Mouse (Mus musculus) hindbrain, embryonic 13.5 days (tissue): ENCODE data around the gene Panx2. TPM values are rescaled to one million over a fixed set of nuclear protein-coding genes. Genes with fewer than 3 reads are reported as not detected.
A peak's percentile ranks its signal among the peaks of the same experiment; 100 is the strongest.

Source experiments
- ATAC-seq: fragments of 200-750 bp; cut with Nextera tagmentation; 2 replicates; pipeline ENCODE4 v1.8.0; 2017; ENCODE audit warnings: moderate TSS enrichment; ENCODE audit not compliant: low FRiP score
- H3K27ac ChIP-seq: fragments of 300-500 bp; sonication (generic); 2 replicates; pipeline ENCODE4 v1.5.1; 2015; ENCODE audit warnings: inconsistent platforms, mild to moderate bottlenecking, moderate library complexity
- H3K27me3 ChIP-seq: fragments of 300-500 bp; sonication (generic); 2 replicates; pipeline ENCODE4 v1.6.1; 2015; ENCODE audit warnings: mild to moderate bottlenecking, inconsistent platforms
- H3K36me3 ChIP-seq: fragments of 300-500 bp; sonication (generic); 2 replicates; pipeline ENCODE4 v1.6.1; 2015; ENCODE audit warnings: mild to moderate bottlenecking, inconsistent platforms
- H3K4me1 ChIP-seq: fragments of 300-500 bp; sonication (generic); replicated peaks from 2 replicates; pipeline ENCODE4 v1.6.1; 2015; ENCODE audit warnings: inconsistent platforms
- H3K4me2 ChIP-seq: fragments of 300-500 bp; sonication (generic); 2 replicates; pipeline ENCODE4 v1.6.1; 2015; ENCODE audit warnings: inconsistent platforms, mild to moderate bottlenecking, moderate library complexity
- H3K4me3 ChIP-seq: fragments of 300-500 bp; sonication (generic); 2 replicates; pipeline ENCODE4 v1.5.1; 2015; ENCODE audit warnings: mild to moderate bottlenecking, inconsistent platforms
- H3K9ac ChIP-seq: fragments of 300-500 bp; sonication (generic); 2 replicates; pipeline ENCODE4 v1.6.1; 2015; ENCODE audit warnings: mild to moderate bottlenecking, inconsistent platforms
- H3K9me3 ChIP-seq: fragments of 300-500 bp; sonication (generic); 2 replicates; pipeline ENCODE4 v1.6.1; 2016; ENCODE audit warnings: inconsistent platforms
- WGBS: fragments of 180-500 bp; shearing (Covaris S2); methylation state at CpG from one replicate; pipeline ENCODE4 v1.1.7; 2015; 5-methylcytosine and 5-hydroxymethylcytosine counted together
- polyA plus RNA-seq: library from polyadenylated mRNA; unstranded; fragments of >200 nt; fragmentation: Nextera tagmentation; extraction: Ambion mirVana; gene quantifications from 2 replicates; pipeline ENCODE4 v1.2.1, GENCODE M21; 2015

Gene Panx2
- polyA plus RNA-seq, 1 experiment from 2014 or later, result 4.1 TPM

DNA sequence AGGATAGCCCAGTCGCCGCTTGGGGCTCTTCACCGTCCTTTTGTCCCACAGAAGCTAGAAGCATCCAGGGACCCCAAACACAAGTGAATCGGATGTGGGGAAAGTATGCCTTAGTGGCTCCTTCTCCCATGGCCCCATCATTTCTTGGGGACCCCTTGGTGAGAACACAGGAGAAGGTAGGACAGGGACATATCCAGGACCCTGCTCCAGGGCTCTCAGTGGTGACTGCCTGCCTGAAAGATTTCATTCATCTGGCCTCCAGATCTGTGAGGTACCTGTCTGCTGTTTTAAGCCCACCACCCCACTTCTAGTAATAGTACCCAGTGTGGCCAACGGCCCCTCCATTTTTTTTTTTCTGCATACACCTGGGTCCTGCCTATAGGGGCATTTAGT is 3.0 kb downstream of the Panx2 start:
- Histone ChIP-seq H3K9me3 (no peaks in the 10 kb centered on the region), H3K9ac (no peak overlapping the region), H3K4me1 (peaks cover 27% of the 10 kb centered on the region), H3K4me2 (no peak overlapping the region), H3K27me3 (peaks cover 73% of the 10 kb centered on the region), H3K4me3 (no peak overlapping the region), H3K36me3 (peaks cover 1% of the 10 kb centered on the region; the same call in 1 of the 2 replicates), H3K27ac (no peak overlapping the region)
- no peak for ATAC-seq
- 92% methylated on average over 5 of the region's 5 CpGs for WGBS

DNA sequence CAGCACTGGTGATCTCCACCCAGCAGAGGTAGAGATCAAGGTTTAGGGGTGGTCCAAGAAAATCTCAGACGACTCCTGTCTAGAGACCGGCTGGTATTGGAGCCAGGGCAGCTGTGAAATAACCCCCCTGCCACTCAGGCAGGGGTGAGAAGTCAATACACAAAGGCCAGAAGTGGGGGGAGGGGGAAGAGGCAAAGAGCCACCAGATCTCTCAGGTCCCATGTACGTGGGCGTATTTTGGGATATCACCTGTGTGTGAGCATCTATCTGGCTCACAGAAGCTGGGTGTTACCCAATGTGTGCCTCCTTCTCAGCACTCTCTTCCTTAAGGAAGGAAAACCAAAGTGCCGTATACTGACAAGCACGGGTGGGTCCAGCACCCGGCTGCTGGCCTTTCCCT is 3.5 kb downstream of the Panx2 start:
- H3K4me1 ChIP-seq, result peaks cover 27% of the 10 kb centered on the region
- H3K9ac ChIP-seq, result no peak overlapping the region
- H3K9me3 ChIP-seq, result no peaks in the 10 kb centered on the region
- H3K4me2 ChIP-seq, result no peak overlapping the region
- H3K4me3 ChIP-seq, result no peak overlapping the region
- H3K27me3 ChIP-seq, result peaks cover 74% of the 10 kb centered on the region
- no peak overlapping the region for H3K27ac ChIP-seq
- no peak for ATAC-seq
- peaks cover 6% of the 10 kb centered on the region for H3K36me3 ChIP-seq
- WGBS, result 79% methylated on average over 7 of the region's 7 CpGs

DNA sequence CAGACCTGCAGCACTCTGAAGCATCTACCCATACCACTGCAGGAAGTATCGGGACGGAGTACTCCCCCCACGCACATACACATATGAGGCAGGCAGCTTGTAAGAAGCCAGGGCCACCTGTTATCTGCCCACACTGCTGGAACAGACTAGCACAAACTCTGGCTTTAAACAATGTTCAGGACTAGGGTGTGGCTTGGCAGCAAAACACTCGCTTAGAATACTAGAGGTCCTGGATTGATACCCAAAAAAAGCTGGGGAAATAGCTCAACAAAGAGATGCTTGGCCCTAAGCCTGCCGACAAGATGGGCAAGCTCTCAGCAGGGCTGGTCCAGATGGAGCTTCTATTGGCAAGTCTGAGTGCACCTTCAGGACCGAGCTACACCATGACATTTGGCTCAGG is 4.0 kb downstream of the Panx2 start:
- no peaks in the 10 kb centered on the region for H3K9me3 ChIP-seq
- no peak overlapping the region for H3K9ac ChIP-seq
- ATAC-seq, result no peak
- 76% methylated on average over 6 of the region's 6 CpGs for WGBS
- H3K27ac ChIP-seq, result no peak overlapping the region
- peaks cover 12% of the 10 kb centered on the region for H3K36me3 ChIP-seq
- peaks cover 26% of the 10 kb centered on the region for H3K4me1 ChIP-seq
- H3K27me3 ChIP-seq, result peaks cover 74% of the 10 kb centered on the region
- H3K4me3 ChIP-seq, result no peak overlapping the region
- no peak overlapping the region for H3K4me2 ChIP-seq

DNA sequence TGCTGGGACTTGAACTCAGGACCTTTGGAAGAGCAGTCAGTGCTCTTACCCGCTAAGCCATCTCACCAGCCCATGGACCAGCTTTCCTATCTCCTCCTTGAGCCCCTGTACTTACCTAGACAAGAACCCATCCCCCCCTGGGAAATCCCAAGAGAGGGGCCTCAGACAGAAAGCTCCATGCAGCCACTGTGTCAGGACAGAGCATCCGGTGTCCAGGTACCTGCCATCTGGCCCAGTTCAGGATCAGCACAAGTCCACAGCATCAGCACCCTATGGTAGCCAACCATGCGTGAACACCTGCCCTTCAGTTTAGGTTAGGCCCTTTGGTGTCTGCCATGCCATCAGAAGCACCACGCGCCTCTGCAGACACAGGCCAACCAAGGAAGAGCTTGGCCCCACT is 5.4 kb downstream of the Panx2 start:
- 98% methylated on average over 5 of the region's 5 CpGs for WGBS
- peaks cover 81% of the 10 kb centered on the region for H3K27me3 ChIP-seq

DNA sequence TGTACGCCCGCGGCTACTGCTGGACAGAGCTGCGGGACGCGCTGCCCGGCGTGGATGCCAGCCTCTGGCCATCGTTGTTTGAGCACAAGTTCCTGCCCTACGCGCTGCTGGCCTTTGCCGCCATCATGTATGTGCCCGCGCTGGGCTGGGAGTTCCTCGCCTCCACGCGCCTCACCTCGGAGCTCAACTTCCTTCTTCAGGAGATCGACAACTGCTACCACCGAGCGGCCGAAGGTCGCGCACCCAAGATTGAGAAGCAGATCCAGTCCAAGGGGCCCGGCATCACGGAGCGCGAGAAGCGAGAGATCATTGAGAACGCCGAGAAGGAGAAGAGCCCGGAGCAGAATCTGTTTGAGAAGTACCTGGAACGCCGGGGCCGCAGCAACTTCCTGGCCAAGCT is 8.1 kb downstream of the Panx2 start:
- 31% methylated on average over 35 of the region's 35 CpGs for WGBS
- Histone ChIP-seq H3K4me3 (no peak overlapping the region), H3K27me3 (peaks cover 71% of the 10 kb centered on the region), H3K4me1 (no peaks in the 10 kb centered on the region), H3K4me2 (no peak overlapping the region), H3K9ac (peak overlapping the region; percentile 6; the same call in 1 of the 2 replicates), H3K36me3 (peaks cover 26% of the 10 kb centered on the region), H3K27ac (no peak overlapping the region), H3K9me3 (no peaks in the 10 kb centered on the region)
- ATAC-seq, result no peak

More for the DNA sequence above, 5.4 kb downstream of the Panx2 start:
- Histone ChIP-seq H3K27ac (no peak overlapping the region), H3K4me3 (no peak overlapping the region), H3K9me3 (no peaks in the 10 kb centered on the region), H3K36me3 (peaks cover 24% of the 10 kb centered on the region), H3K4me1 (peaks cover 19% of the 10 kb centered on the region), H3K9ac (no peak overlapping the region), H3K4me2 (no peak overlapping the region)
- no peak for ATAC-seq

DNA sequence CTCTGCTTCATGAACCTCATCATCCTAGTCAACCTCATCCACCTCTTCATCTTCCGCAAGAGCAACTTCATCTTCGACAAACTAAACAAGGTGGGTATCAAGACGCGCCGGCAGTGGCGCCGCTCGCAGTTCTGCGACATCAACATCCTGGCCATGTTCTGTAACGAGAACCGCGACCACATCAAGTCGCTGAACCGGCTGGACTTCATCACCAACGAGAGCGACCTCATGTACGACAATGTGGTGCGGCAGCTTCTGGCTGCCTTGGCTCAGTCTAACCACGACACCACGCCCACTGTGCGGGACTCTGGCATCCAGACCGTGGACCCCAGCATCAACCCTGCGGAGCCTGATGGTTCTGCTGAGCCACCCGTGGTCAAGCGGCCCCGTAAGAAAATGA is 8.7 kb downstream of the Panx2 start:
- ATAC-seq, result no peak
- peak overlapping the region; percentile 6; the same call in 1 of the 2 replicates for H3K9ac ChIP-seq
- peaks cover 26% of the 10 kb centered on the region for H3K36me3 ChIP-seq
- no peak overlapping the region for H3K27ac ChIP-seq
- no peak overlapping the region for H3K4me2 ChIP-seq
- H3K4me3 ChIP-seq, result no peak overlapping the region
- 41% methylated on average over 26 of the region's 26 CpGs for whole genome bisulfite sequencing
- H3K9me3 ChIP-seq, result no peaks in the 10 kb centered on the region
- H3K27me3 ChIP-seq, result peaks cover 68% of the 10 kb centered on the region
- H3K4me1 ChIP-seq, result no peaks in the 10 kb centered on the region

DNA sequence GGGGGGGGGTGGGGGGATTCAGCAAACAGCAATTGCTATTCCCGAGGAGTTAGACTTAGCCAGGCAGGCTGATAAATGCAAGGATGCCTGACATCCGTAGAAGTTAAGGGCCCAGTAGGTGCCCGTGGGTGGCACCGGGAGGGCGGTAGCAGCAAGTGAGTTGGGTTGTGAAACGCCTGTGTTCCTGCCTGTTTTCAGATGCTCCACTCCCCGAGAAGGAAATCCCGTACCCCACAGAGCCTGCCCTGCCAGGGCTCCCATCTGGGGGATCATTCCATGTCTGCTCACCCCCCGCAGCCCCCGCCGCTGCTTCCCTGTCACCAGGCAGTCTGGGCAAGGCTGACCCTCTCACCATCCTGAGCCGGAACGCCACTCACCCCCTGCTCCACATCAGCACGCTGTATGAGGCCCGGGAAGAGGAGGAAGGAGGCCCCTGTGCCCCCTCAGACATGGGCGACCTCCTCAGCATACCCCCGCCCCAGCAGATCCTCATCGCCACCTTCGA is 9.9 kb downstream of the Panx2 start:
- peaks cover 62% of the 10 kb centered on the region for H3K27me3 ChIP-seq
- no peak for ATAC-seq
- 81% methylated on average over 19 of the region's 19 CpGs for WGBS

DNA sequence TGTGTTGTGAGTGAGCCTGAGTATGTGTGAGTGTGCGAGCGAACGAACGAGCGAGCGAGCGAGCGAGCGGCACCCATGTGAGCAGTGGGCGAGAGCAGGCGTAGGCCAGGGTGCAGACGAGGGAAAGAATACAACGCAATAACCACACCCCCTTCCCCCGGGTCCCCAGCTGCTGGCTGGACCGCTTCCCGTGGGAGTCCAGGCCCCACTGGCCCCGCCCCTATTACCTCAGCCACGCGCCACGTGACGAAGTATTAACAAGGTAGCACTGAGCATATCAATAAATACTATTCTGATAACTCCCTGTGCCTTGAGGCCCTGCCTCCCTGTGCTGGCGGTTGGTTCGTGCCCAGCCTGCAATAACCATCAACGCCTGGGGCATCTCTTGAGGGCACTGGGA is 11.1 kb downstream of the Panx2 start:
- H3K4me3 ChIP-seq, result no peak overlapping the region
- WGBS, result 75% methylated on average over 24 of the region's 24 CpGs
- peaks cover 26% of the 10 kb centered on the region for H3K36me3 ChIP-seq
- H3K27me3 ChIP-seq, result peaks cover 53% of the 10 kb centered on the region
- no peak overlapping the region for H3K4me2 ChIP-seq
- H3K9ac ChIP-seq, result no peak overlapping the region
- no peak for ATAC-seq
- peaks cover 19% of the 10 kb centered on the region for H3K4me1 ChIP-seq
- no peak overlapping the region for H3K27ac ChIP-seq
- no peaks in the 10 kb centered on the region for H3K9me3 ChIP-seq

More for the DNA sequence above, 9.9 kb downstream of the Panx2 start:
- Histone ChIP-seq H3K9me3 (no peaks in the 10 kb centered on the region), H3K4me1 (peaks cover 6% of the 10 kb centered on the region), H3K9ac (no peak overlapping the region), H3K27ac (no peak overlapping the region), H3K36me3 (peaks cover 26% of the 10 kb centered on the region), H3K4me2 (no peak overlapping the region), H3K4me3 (no peak overlapping the region)

DNA sequence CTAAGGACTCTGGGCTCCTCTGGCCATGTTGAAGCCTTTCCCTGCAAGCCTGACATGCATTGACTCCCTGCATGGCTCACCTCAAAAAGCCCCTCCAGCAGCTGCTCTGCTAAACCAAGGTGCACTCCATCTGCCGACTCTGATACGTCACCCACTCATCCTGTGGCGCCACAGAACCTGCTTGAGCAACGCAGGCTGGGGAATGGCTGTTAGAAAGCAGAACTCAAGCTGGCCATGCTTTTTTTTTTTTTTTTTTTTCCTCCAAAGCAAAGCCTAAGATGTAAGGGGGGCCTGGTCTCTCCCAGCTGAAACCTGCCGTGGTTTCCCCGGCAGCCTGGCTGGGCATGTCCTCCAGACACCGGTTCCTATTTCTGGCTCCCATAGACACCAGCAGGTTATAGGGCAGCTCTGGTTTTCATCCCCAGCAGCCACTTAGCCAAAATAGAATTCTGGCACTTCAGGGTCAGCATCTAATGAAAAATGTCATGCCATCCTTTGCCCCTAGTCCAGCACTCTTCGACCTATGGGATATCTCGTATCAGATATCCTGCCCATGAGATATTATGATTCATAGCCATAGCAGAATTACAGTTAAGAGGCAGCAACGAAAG is 14.6 kb downstream of the Panx2 start:
- H3K27ac ChIP-seq, result peak overlapping the region; percentile 92; the same call in 1 of the 2 replicates
- no peak overlapping the region for H3K4me3 ChIP-seq
- peaks cover 46% of the 10 kb centered on the region for H3K4me1 ChIP-seq
- H3K27me3 ChIP-seq, result peaks cover 18% of the 10 kb centered on the region
- ATAC-seq, result no peak
- H3K9ac ChIP-seq, result peak overlapping the region; percentile 94; the same call in 1 of the 2 replicates
- H3K4me2 ChIP-seq, result no peak overlapping the region
- no peaks in the 10 kb centered on the region for H3K9me3 ChIP-seq
- 87% methylated on average over 10 of the region's 10 CpGs for WGBS
- H3K36me3 ChIP-seq, result peaks cover 9% of the 10 kb centered on the region

DNA sequence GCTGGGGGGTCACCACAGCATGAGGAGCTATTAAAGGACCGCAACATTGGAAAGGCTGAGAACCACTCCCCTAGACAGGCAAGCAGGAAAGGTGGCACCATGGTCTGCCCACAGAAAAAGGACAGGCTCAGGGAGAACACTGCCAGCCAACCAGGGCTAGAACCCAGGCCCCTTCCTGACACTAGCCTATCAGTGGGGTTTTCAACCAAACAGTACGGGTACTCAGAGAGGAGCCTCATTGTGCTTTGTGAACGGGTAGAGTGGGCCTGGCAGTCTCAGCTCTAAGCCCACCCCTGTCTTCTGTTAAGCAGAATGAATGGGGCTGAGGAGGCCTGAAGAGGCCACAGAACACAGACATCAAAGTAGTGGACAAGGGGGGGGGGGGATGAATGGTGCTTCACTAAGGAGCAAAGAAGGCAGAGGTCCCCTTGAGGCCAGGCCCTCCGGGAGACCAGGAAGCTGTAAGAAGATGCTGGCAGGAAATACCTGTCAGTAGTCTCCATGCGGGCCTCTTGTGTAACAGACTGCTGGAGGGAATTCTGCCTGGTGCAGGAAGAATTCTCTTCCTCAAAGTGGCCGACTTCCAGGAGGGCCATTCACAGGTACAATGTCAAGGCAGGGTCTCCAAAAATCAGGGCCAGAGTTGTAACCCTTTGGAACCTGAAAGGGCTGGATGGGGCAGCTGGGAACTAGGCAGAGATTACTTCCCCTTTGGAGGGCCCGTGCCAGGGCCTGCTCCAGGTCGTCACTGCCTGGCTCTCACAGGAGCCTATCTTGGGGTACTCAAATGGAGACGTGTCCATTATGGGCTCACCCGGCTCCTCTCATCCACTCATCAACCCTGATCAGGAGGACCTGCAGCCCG is 15.3 kb downstream of the Panx2 start, which contains the start of gene Trabd:
Gene Trabd, plus strand, starts transcription at position 512 of the 865 bp plus-strand sequence.
- H3K9me3 ChIP-seq, result no peaks in the 10 kb centered on the region
- H3K4me1 ChIP-seq, result peaks cover 46% of the 10 kb centered on the region
- ATAC-seq, result no peak
- 26% methylated on average over 11 of the region's 11 CpGs for WGBS
- H3K27me3 ChIP-seq, result peaks cover 11% of the 10 kb centered on the region; the same call in 1 of the 2 replicates
- H3K4me2 ChIP-seq, result peak within 1 kb of the TSS; percentile 95
- peak within 1 kb of the TSS; percentile 94 for H3K9ac ChIP-seq
- H3K36me3 ChIP-seq, result peaks cover 10% of the 10 kb centered on the region
- peak within 1 kb of the TSS; percentile 92 for H3K27ac ChIP-seq
- peak within 1 kb of the TSS; percentile 84 for H3K4me3 ChIP-seq

DNA sequence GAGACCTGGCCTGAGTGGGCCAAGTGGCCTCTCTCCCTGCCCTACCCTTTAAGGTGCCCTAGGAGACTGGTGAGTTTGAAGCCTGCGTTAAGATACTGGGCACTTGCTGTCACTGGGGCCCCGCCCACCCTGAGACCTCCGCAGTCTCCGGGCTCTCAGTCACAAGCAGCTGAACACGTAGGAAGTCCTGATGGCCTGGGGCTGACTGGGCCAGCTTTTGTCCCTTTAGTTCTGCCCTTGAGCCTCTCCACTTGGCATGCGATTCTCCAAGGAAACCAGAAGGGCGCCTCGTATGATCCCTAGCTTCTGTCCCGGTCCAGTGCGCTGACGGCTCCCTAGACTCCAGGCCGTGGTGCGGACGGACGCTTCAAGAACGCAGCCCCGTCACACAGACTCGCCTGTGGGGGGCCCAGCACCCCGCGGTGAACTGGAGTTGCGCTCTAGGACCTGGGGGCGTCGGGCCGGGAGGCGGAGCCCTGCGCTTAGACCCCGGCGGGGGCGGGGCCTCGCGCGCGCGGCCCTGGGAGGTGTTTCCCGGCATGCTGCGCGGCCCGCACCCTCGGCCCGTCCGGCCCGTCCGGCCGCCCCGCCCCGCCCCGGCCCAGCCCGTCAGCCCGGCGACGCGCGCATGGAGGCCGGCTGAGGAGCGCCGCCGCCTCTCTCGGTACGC is 16.1 kb downstream of the Panx2 start:
- Histone ChIP-seq H3K27me3 (peaks cover 3% of the 10 kb centered on the region; the same call in 1 of the 2 replicates), H3K9ac (peak overlapping the region; percentile 94), H3K27ac (peak overlapping the region; percentile 92), H3K4me1 (peaks cover 46% of the 10 kb centered on the region), H3K4me2 (peak overlapping the region; percentile 95), H3K36me3 (peaks cover 10% of the 10 kb centered on the region), H3K9me3 (no peaks in the 10 kb centered on the region), H3K4me3 (peak overlapping the region; percentile 84)
- peak; percentile 92 for ATAC-seq
- 0% methylated on average over 24 of the region's 59 CpGs for WGBS
